Mouse (Mus musculus): Measurements from ENCODE around the gene Kdelc1.

GRCm38 (mm10) chr1:44118239-44119054, at the start of gene Kdelc1, which contains the start of gene Bivm:
- no peak for TF ChIP-seq CTCF (IDR thresholded peaks at IDR 0.05; ENCODE audit: control insufficient read depth, insufficient read depth, insufficient replicate concordance, low read depth, low read length)
- peak; percentile 15; the same call in 1 of the 2 replicates for TF ChIP-seq POLR2A (IDR thresholded peaks at IDR 0.05; ENCODE audit: control insufficient read depth, low read depth, low read length)

Measured in testis, adult 2 months (tissue).